In the genomic region with DNA sequence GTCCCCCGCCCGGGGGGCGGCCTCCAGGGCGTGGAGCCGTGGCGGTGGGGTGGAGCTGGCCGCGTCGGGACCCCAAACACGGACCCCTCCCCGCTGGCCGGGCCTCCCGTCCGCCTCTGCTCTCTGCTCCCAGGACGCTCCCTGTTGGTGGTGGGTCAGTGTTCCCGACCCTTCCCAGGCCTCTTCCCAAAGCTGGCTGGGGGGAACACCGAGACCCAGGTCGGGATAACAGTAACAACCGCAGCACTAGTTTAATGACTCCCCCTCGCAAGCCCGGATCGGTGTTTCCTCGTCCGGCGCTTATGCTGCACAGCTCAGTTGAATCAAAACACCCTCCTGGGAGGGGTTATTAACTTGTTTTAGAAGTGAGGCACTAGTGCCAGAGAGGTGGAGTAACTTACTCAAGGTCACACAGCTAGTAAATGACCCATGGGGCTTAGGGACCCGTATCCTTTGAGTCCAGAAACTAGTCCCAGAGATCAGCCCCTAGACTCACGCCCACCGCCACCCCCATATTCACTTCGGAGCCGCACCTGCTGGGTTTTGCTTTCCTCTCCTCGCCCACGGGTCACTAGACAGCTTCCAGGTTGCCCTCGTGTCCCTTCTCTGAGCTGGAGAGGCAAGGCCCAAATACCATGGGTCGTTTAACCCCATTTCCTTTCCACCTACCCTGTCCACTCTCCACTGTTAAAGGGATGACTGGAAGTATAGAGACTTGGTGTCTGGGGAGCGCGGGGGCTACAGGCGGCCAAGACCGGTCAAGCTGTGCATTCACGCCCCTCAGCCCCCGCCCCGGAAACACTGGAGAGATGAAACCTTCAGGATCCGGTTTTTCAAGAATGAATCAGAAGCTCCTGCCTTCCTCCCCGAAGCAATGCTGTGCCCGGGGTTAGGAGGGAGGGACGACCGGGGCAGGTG, we compare ENCODE assay signal across 8 mouse cellular contexts. TPM values are rescaled to one million over a fixed set of nuclear protein-coding genes. Genes with fewer than 3 reads are reported as not detected.
DNase-seq lines count a peak whose midpoint lies in the region; ATAC-seq lines count a peak whose summit lies in the region.

No protein-coding gene starts in this region.

- H3K4me1 ChIP-seq in heart, embryonic 10.5 days, result peaks cover 30% of the 10 kb centered on the region
- H3K4me1 ChIP-seq in embryonic facial prominence, embryonic 13.5 days, result peaks cover 15% of the 10 kb centered on the region

- no peak; the same call in 1 of the 2 replicates for ATAC-seq in embryonic facial prominence, embryonic 13.5 days (ENCODE audit: insufficient number of reproducible peaks, insufficient read depth, low FRiP score, low TSS enrichment, low read depth)

- H3K9me3 ChIP-seq in heart, embryonic 10.5 days, result no peaks in the 10 kb centered on the region
- no peaks in the 10 kb centered on the region for H3K9me3 ChIP-seq in embryonic facial prominence, embryonic 13.5 days

- H3K4me3 ChIP-seq in heart, embryonic 10.5 days, result peak overlapping the region; percentile 72
- peak overlapping the region; percentile 85 for H3K4me3 ChIP-seq in embryonic facial prominence, embryonic 13.5 days

- peak; percentile 81 for DNase-seq in heart, embryonic 10.5 days (ENCODE audit: low spot score)
- DNase-seq in heart, postnatal 25 days (ENCODE audit: low spot score), result no peak
- peak; percentile 53 for DNase-seq in ES-CJ7 (ENCODE audit: low read depth, low spot score)
- DNase-seq in induced T-regulatory cell, adult 2 months (ENCODE audit: low read depth), result peak; percentile 62
- DNase-seq in lung, postnatal 4 days, result peak; percentile 60 to 64
- DNase-seq in thymus, postnatal 14 days, result peak; percentile 53
- DNase-seq in urinary bladder, postnatal 10 days (ENCODE audit: low spot score), result no peak

- intact Hi-C loops in heart, postnatal 25 days (cut with DNase I), result no loop called here

- no peaks in the 10 kb centered on the region for H3K27me3 ChIP-seq in heart, embryonic 10.5 days (ENCODE audit: insufficient read depth, poor library complexity, severe bottlenecking)
- no peaks in the 10 kb centered on the region for H3K27me3 ChIP-seq in embryonic facial prominence, embryonic 13.5 days

- WGBS in heart, embryonic 10.5 days, result 2% methylated on average over 46 of the region's 46 CpGs
- 1% methylated on average over 45 of the region's 46 CpGs for WGBS in embryonic facial prominence, embryonic 13.5 days

- H3K9ac ChIP-seq in embryonic facial prominence, embryonic 13.5 days, result peak overlapping the region; percentile 90

- H3K27ac ChIP-seq in heart, embryonic 10.5 days, result peak overlapping the region; percentile 95
- H3K27ac ChIP-seq in embryonic facial prominence, embryonic 13.5 days, result peak overlapping the region; percentile 84

- H3K36me3 ChIP-seq in heart, embryonic 10.5 days, result peaks cover 14% of the 10 kb centered on the region
- H3K36me3 ChIP-seq in embryonic facial prominence, embryonic 13.5 days, result peaks cover 33% of the 10 kb centered on the region

- H3K4me2 ChIP-seq in embryonic facial prominence, embryonic 13.5 days, result peak overlapping the region; percentile 95

RNA-seq across cellular contexts. Expression of gene Gipc1, which starts 0.5 kb away (rescaled TPM):
- 204 and 214 TPM in 2 replicates for polyA plus RNA-seq in heart, embryonic 10.5 days (2016; fragmentation: Nextera tagmentation; extraction: Ambion mirVana)
- 10 to 100 TPM; 27.3 to 29.9 TPM for total RNA-seq in heart, postnatal 25 days (2021)
- polyA plus RNA-seq in embryonic facial prominence, embryonic 13.5 days (2015; fragmentation: Nextera tagmentation; extraction: Ambion mirVana), result 186 and 190 TPM in 2 replicates

RNA-seq across cellular contexts. Expression of gene Ptger1, which starts 13.5 kb away (rescaled TPM):
- 0.36 and 0.46 TPM in 2 replicates for polyA plus RNA-seq in heart, embryonic 10.5 days (2016; fragmentation: Nextera tagmentation; extraction: Ambion mirVana)
- total RNA-seq in heart, postnatal 25 days (2021), result under 1 TPM; 0.25 to 0.34 TPM
- polyA plus RNA-seq in embryonic facial prominence, embryonic 13.5 days (2015; fragmentation: Nextera tagmentation; extraction: Ambion mirVana), result 1.5 and 2.1 TPM in 2 replicates

RNA-seq across cellular contexts. Expression of gene Dnajb1, which starts 45.0 kb away (rescaled TPM):
- polyA plus RNA-seq in heart, embryonic 10.5 days (2016; fragmentation: Nextera tagmentation; extraction: Ambion mirVana), result 51.9 and 71.5 TPM in 2 replicates
- 10 to 100 TPM; 10.4 to 17.6 TPM for total RNA-seq in heart, postnatal 25 days (2021)
- polyA plus RNA-seq in embryonic facial prominence, embryonic 13.5 days (2015; fragmentation: Nextera tagmentation; extraction: Ambion mirVana), result 63.2 and 68.8 TPM in 2 replicates

RNA-seq across cellular contexts. Expression of gene Tecr, which starts 45.2 kb away (rescaled TPM):
- polyA plus RNA-seq in heart, embryonic 10.5 days (2016; fragmentation: Nextera tagmentation; extraction: Ambion mirVana), result 568 and 608 TPM in 2 replicates
- total RNA-seq in heart, postnatal 25 days (2021), result 100 to 1,000 TPM; 381 to 389 TPM
- 545 and 624 TPM in 2 replicates for polyA plus RNA-seq in embryonic facial prominence, embryonic 13.5 days (2015; fragmentation: Nextera tagmentation; extraction: Ambion mirVana)

RNA-seq across cellular contexts. Expression of gene Pkn1, which starts 46.0 kb away (rescaled TPM):
- polyA plus RNA-seq in heart, embryonic 10.5 days (2016; fragmentation: Nextera tagmentation; extraction: Ambion mirVana), result 21.5 and 23.2 TPM in 2 replicates
- 10 to 100 TPM; 58.6 to 58.8 TPM for total RNA-seq in heart, postnatal 25 days (2021)
- polyA plus RNA-seq in embryonic facial prominence, embryonic 13.5 days (2015; fragmentation: Nextera tagmentation; extraction: Ambion mirVana), result 23.5 and 24.0 TPM in 2 replicates

Comparison
In these comparisons a context has a peak if more than half of its experiments do, and no peak if none do; other contexts are left out.
1. DNase-seq: peak in heart, embryonic 10.5 days (single experiment), ES-CJ7 (single experiment), induced T-regulatory cell, adult 2 months (single experiment), lung, postnatal 4 days (2 of 2) and thymus, postnatal 14 days (single experiment); none in heart, postnatal 25 days (single experiment) and urinary bladder, postnatal 10 days (single experiment).